Mouse (Mus musculus) megakaryocyte, embryonic 14.5 days (primary cell): ENCODE results near the gene Nacc2.

Experiments
- FLI1 ChIP-seq: IDR thresholded peaks from 2 replicates; pipeline ENCODE4 v1.6.1; 2012; ENCODE audit warnings: low read length, inconsistent platforms, mixed read lengths
- GATA1 ChIP-seq: IDR thresholded peaks from 3 replicates; pipeline ENCODE4 v1.6.1; 2012; ENCODE audit warnings: mixed read lengths, low read length, inconsistent platforms, borderline replicate concordance

DNA sequence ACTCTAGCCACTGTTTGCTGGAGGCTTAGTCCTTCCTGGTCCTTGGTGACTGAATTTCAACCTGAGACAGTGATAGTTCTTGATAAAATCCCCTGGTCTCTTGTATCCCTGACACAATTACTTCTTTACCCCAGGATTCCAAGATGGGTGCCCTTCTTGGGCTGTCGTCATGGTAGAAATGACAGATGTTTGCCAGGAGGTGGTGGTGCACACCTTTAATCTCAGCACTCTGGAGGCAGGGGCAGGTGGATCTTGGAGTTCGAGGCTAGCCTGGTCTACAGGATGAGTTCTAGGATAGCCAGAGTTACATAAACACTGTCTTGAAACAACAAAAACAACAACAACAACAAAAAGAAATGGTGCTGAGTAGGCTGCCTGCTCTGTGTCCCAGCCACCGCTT lies 20.0 kb upstream of the Nacc2 start:
- no peak for TF ChIP-seq GATA1
- TF ChIP-seq FLI1: no peak
